Mouse (Mus musculus): ENCODE data around the gene Myh2. TPM values are rescaled to one million over a fixed set of nuclear protein-coding genes. Genes with fewer than 3 reads are reported as not detected.

Myh2 gene
- polyA plus RNA-seq (2015; fragmentation: Nextera tagmentation; extraction: Ambion mirVana), result 0.05 TPM in 1 of 2 replicates, not detected in the other

- H3K27ac ChIP-seq (replicated peaks), result no peak within 1 kb of the TSS
- no peaks in the 10 kb centered on the region for H3K4me1 ChIP-seq (replicated peaks)
- no peaks in the 10 kb centered on the region for H3K27me3 ChIP-seq
- no peak for ATAC-seq (ENCODE audit: insufficient read depth)
- H3K4me3 ChIP-seq (replicated peaks), result no peak within 1 kb of the TSS
- H3K36me3 ChIP-seq (replicated peaks), result no peaks in the 10 kb centered on the region
- H3K9ac ChIP-seq, result no peak within 1 kb of the TSS
- WGBS (ENCODE audit: insufficient replicate concordance), result 68% methylated on average over 14 of the region's 14 CpGs
- no peak within 1 kb of the TSS for H3K4me2 ChIP-seq
- H3K9me3 ChIP-seq (replicated peaks), result no peaks in the 10 kb centered on the region
Measured at GRCm38 (mm10) chr11:67170727-67171126, at the start of gene Myh2. TSS of gene Myh2 (plus strand) at chr11:67171027.

- H3K9me3 ChIP-seq (replicated peaks), result no peaks in the 10 kb centered on the region
- H3K27me3 ChIP-seq, result no peaks in the 10 kb centered on the region
- 80% methylated on average over 7 of the region's 7 CpGs for WGBS (ENCODE audit: insufficient replicate concordance)
- H3K4me3 ChIP-seq (replicated peaks), result no peak overlapping the region
- no peaks in the 10 kb centered on the region for H3K36me3 ChIP-seq (replicated peaks)
- no peak overlapping the region for H3K27ac ChIP-seq (replicated peaks)
- no peak for ATAC-seq (ENCODE audit: insufficient read depth)
- no peaks in the 10 kb centered on the region for H3K4me1 ChIP-seq (replicated peaks)
- no peak overlapping the region for H3K4me2 ChIP-seq
- no peak overlapping the region for H3K9ac ChIP-seq
Measured at GRCm38 (mm10) chr11:67124943-67125342, 45.9 kb upstream of the Myh2 start.

- H3K9ac ChIP-seq, result no peak overlapping the region
- no peak for ATAC-seq (ENCODE audit: insufficient read depth)
- no peak overlapping the region for H3K27ac ChIP-seq (replicated peaks)
- H3K27me3 ChIP-seq, result no peaks in the 10 kb centered on the region
- no peak overlapping the region for H3K4me3 ChIP-seq (replicated peaks)
- no peak overlapping the region for H3K4me2 ChIP-seq
- no peaks in the 10 kb centered on the region for H3K9me3 ChIP-seq (replicated peaks)
- H3K36me3 ChIP-seq (replicated peaks), result no peaks in the 10 kb centered on the region
- H3K4me1 ChIP-seq (replicated peaks), result no peaks in the 10 kb centered on the region
- WGBS (ENCODE audit: insufficient replicate concordance), result 66% methylated on average over 17 of the region's 17 CpGs
Measured at GRCm38 (mm10) chr11:67125361-67125760, 45.5 kb upstream of the Myh2 start.

- H3K4me1 ChIP-seq (replicated peaks), result no peaks in the 10 kb centered on the region
Measured at GRCm38 (mm10) chr11:67133526-67133925, 37.3 kb upstream of the Myh2 start.

GRCm38 (mm10) chr11:67134654-67135053 is 36.2 kb upstream of the Myh2 start:
- ATAC-seq (ENCODE audit: insufficient read depth), result no peak
- no peaks in the 10 kb centered on the region for H3K27me3 ChIP-seq
- H3K9me3 ChIP-seq (replicated peaks), result no peaks in the 10 kb centered on the region
- H3K4me2 ChIP-seq, result no peak overlapping the region
- H3K4me1 ChIP-seq (replicated peaks), result no peaks in the 10 kb centered on the region
- H3K9ac ChIP-seq, result no peak overlapping the region
- H3K27ac ChIP-seq (replicated peaks), result no peak overlapping the region
- no peaks in the 10 kb centered on the region for H3K36me3 ChIP-seq (replicated peaks)
- WGBS (ENCODE audit: insufficient replicate concordance), result 74% methylated on average over 6 of the region's 6 CpGs
- no peak overlapping the region for H3K4me3 ChIP-seq (replicated peaks)

More at GRCm38 (mm10) chr11:67133526-67133925, 37.3 kb upstream of the Myh2 start:
- WGBS (ENCODE audit: insufficient replicate concordance), result 56% methylated on average over 2 of the region's 2 CpGs
- no peaks in the 10 kb centered on the region for H3K9me3 ChIP-seq (replicated peaks)
- no peaks in the 10 kb centered on the region for H3K27me3 ChIP-seq
- no peaks in the 10 kb centered on the region for H3K36me3 ChIP-seq (replicated peaks)
- no peak overlapping the region for H3K4me3 ChIP-seq (replicated peaks)
- no peak overlapping the region for H3K9ac ChIP-seq
- no peak overlapping the region for H3K27ac ChIP-seq (replicated peaks)
- no peak for ATAC-seq (ENCODE audit: insufficient read depth)
- H3K4me2 ChIP-seq, result no peak overlapping the region

- Histone ChIP-seq H3K4me1 (replicated peaks) (no peaks in the 10 kb centered on the region), H3K9me3 (replicated peaks) (no peaks in the 10 kb centered on the region), H3K4me3 (replicated peaks) (no peak overlapping the region), H3K4me2 (no peak overlapping the region), H3K27me3 (no peaks in the 10 kb centered on the region), H3K36me3 (replicated peaks) (no peaks in the 10 kb centered on the region), H3K27ac (replicated peaks) (no peak overlapping the region), H3K9ac (no peak overlapping the region)
- ATAC-seq (ENCODE audit: insufficient read depth), result no peak
- 57% methylated on average over 2 of the region's 2 CpGs for WGBS (ENCODE audit: insufficient replicate concordance)
Measured at GRCm38 (mm10) chr11:67135532-67135931, 35.3 kb upstream of the Myh2 start.

- Histone ChIP-seq H3K9me3 (replicated peaks) (no peaks in the 10 kb centered on the region), H3K36me3 (replicated peaks) (no peaks in the 10 kb centered on the region), H3K27me3 (no peaks in the 10 kb centered on the region), H3K9ac (no peak overlapping the region), H3K4me2 (no peak overlapping the region), H3K27ac (replicated peaks) (no peak overlapping the region), H3K4me1 (replicated peaks) (no peaks in the 10 kb centered on the region), H3K4me3 (replicated peaks) (no peak overlapping the region)
- ATAC-seq (ENCODE audit: insufficient read depth), result no peak
- 77% methylated on average over 8 of the region's 8 CpGs for WGBS (ENCODE audit: insufficient replicate concordance)
Measured at GRCm38 (mm10) chr11:67139556-67139955, 31.3 kb upstream of the Myh2 start.

- no peaks in the 10 kb centered on the region for H3K27me3 ChIP-seq
- no peak overlapping the region for H3K9ac ChIP-seq
- H3K4me1 ChIP-seq (replicated peaks), result no peaks in the 10 kb centered on the region
- H3K27ac ChIP-seq (replicated peaks), result no peak overlapping the region
- no peak overlapping the region for H3K4me3 ChIP-seq (replicated peaks)
- no peaks in the 10 kb centered on the region for H3K36me3 ChIP-seq (replicated peaks)
- 66% methylated on average over 5 of the region's 5 CpGs for WGBS (ENCODE audit: insufficient replicate concordance)
- no peak for ATAC-seq (ENCODE audit: insufficient read depth)
- no peaks in the 10 kb centered on the region for H3K9me3 ChIP-seq (replicated peaks)
- no peak overlapping the region for H3K4me2 ChIP-seq
Measured at GRCm38 (mm10) chr11:67140175-67140574, 30.7 kb upstream of the Myh2 start.

- H3K36me3 ChIP-seq (replicated peaks), result no peaks in the 10 kb centered on the region
- no peaks in the 10 kb centered on the region for H3K27me3 ChIP-seq
- H3K4me1 ChIP-seq (replicated peaks), result no peaks in the 10 kb centered on the region
- H3K4me2 ChIP-seq, result no peak overlapping the region
- WGBS (ENCODE audit: insufficient replicate concordance), result 53% methylated on average over 6 of the region's 6 CpGs
- H3K9me3 ChIP-seq (replicated peaks), result no peaks in the 10 kb centered on the region
- no peak for ATAC-seq (ENCODE audit: insufficient read depth)
- H3K27ac ChIP-seq (replicated peaks), result no peak overlapping the region
- no peak overlapping the region for H3K9ac ChIP-seq
- no peak overlapping the region for H3K4me3 ChIP-seq (replicated peaks)
Measured at GRCm38 (mm10) chr11:67141031-67141430, 29.8 kb upstream of the Myh2 start.

- Histone ChIP-seq H3K36me3 (replicated peaks) (no peaks in the 10 kb centered on the region), H3K4me1 (replicated peaks) (no peaks in the 10 kb centered on the region), H3K9me3 (replicated peaks) (no peaks in the 10 kb centered on the region), H3K9ac (no peak overlapping the region), H3K27me3 (no peaks in the 10 kb centered on the region), H3K27ac (replicated peaks) (no peak overlapping the region), H3K4me2 (no peak overlapping the region), H3K4me3 (replicated peaks) (no peak overlapping the region)
- ATAC-seq (ENCODE audit: insufficient read depth), result no peak; the same call in 1 of the 2 replicates
- WGBS (ENCODE audit: insufficient replicate concordance), result 45% methylated on average over 4 of the region's 4 CpGs
Measured at GRCm38 (mm10) chr11:67142047-67142446, 28.8 kb upstream of the Myh2 start.

- no peaks in the 10 kb centered on the region for H3K4me1 ChIP-seq (replicated peaks)
- no peak overlapping the region for H3K4me3 ChIP-seq (replicated peaks)
- no peaks in the 10 kb centered on the region for H3K36me3 ChIP-seq (replicated peaks)
- WGBS (ENCODE audit: insufficient replicate concordance), result 54% methylated on average over 5 of the region's 5 CpGs
- H3K9me3 ChIP-seq (replicated peaks), result no peaks in the 10 kb centered on the region
- no peak overlapping the region for H3K9ac ChIP-seq
- ATAC-seq (ENCODE audit: insufficient read depth), result no peak
- H3K4me2 ChIP-seq, result no peak overlapping the region
- H3K27me3 ChIP-seq, result no peaks in the 10 kb centered on the region
- no peak overlapping the region for H3K27ac ChIP-seq (replicated peaks)
Measured at GRCm38 (mm10) chr11:67143065-67143464, 27.8 kb upstream of the Myh2 start.

- 61% methylated on average over 4 of the region's 4 CpGs for WGBS (ENCODE audit: insufficient replicate concordance)
Measured at GRCm38 (mm10) chr11:67143863-67144498, 26.8 kb upstream of the Myh2 start.

More at GRCm38 (mm10) chr11:67143863-67144498, 26.8 kb upstream of the Myh2 start:
- Histone ChIP-seq H3K9me3 (replicated peaks) (no peaks in the 10 kb centered on the region), H3K4me2 (no peak overlapping the region), H3K4me3 (replicated peaks) (no peak overlapping the region), H3K27ac (replicated peaks) (no peak overlapping the region), H3K4me1 (replicated peaks) (no peaks in the 10 kb centered on the region), H3K36me3 (replicated peaks) (no peaks in the 10 kb centered on the region), H3K27me3 (no peaks in the 10 kb centered on the region), H3K9ac (no peak overlapping the region)
- no peak for ATAC-seq (ENCODE audit: insufficient read depth)
